In the genomic region with DNA sequence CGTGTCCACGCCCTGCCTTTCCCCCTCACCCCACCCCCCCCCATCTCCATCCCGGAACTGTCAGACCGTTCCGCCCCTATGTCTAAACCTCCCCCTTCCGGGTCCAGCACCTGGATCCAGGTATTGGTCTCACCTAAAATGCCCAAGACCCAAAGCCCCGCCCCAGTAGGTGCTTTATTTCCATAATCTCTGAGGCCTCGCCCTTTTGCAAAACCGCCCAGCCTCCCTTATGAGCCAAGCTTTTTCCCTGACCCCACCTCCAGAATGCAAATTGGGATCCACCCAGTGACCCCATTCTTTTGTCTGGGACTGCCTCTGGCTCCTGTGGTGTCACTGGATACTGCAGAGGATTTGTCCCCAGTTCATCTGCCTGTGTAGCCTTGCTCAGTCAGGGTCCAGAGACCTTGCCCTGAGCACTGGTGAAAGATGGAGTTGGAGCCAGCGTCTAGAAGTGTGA, we compare ENCODE assay signal across 8 mouse cellular contexts. TPM values are rescaled to one million over a fixed set of nuclear protein-coding genes. Genes with fewer than 3 reads are reported as not detected.
A peak's percentile ranks its signal among the peaks of the same experiment; 100 is the strongest.
DNase-seq lines count a peak whose midpoint lies in the region; ATAC-seq and TF ChIP-seq lines count a peak whose summit lies in the region.

A gene (minus strand): TSS at position 430 of the 457 bp plus-strand sequence.

- no peak for TF ChIP-seq CTCF in spleen, adult 2 months (IDR thresholded peaks at IDR 0.05; ENCODE audit: extremely low read depth, insufficient read depth, insufficient read length, insufficient replicate concordance)

- no peaks in the 10 kb centered on the region for H3K36me3 ChIP-seq in spleen, adult 2 months (ENCODE audit: control insufficient read depth, insufficient read depth, low read length)

- H3K27me3 ChIP-seq in spleen, adult 2 months (ENCODE audit: control insufficient read depth, insufficient read depth, low read length) = no peaks in the 10 kb centered on the region

- H3K4me1 ChIP-seq in spleen, adult 2 months (ENCODE audit: control insufficient read depth, insufficient read depth, insufficient read length) = peaks cover 4% of the 10 kb centered on the region; the same call in 1 of the 2 replicates

- DNase-seq in spleen, adult 2 months (ENCODE audit: low read depth in 1 of 2, low spot score in 2 of 2) = no peak
- DNase-seq in spleen, adult 12 weeks (ENCODE audit: low spot score) = no peak
- peak; percentile 73 for DNase-seq in cerebellum, adult 9-10 months
- DNase-seq in gastrocnemius, postnatal 25 days = peak; percentile 51
- peak in 1 of 2 experiments; percentile 22 for DNase-seq in left cerebral cortex, postnatal 14 days (ENCODE audit: low spot score in 2 of 2)
- peak; percentile 67 for DNase-seq in mesoderm, embryonic 11.5 days (ENCODE audit: low read depth, low spot score)
- DNase-seq in testis, postnatal 10 days (ENCODE audit: low spot score) = peak; percentile 53

- ATAC-seq in inflammation-experienced regulatory T-cells, adult 6 months = peak; percentile 1

- H3K4me3 ChIP-seq in spleen, adult 2 months (ENCODE audit: extremely low read depth, insufficient read depth, insufficient read length) = peak within 1 kb of the TSS; percentile 62

- H3K27ac ChIP-seq in spleen, adult 2 months (ENCODE audit: insufficient read depth, low read length) = no peak within 1 kb of the TSS

- 24% methylated on average over 10 of the region's 10 CpGs for whole genome bisulfite sequencing in spleen, adult 2 months

- intact Hi-C loops in left cerebral cortex, postnatal 14 days (cut with DNase I) = no loop called here

- TF ChIP-seq POLR2A in spleen, adult 2 months (IDR thresholded peaks at IDR 0.05; ENCODE audit: low read depth, low read length) = no peak

RNA-seq across cellular contexts. Expression of the gene that starts here (rescaled TPM):
- polyA plus RNA-seq in spleen, adult 2 months (2012; rRNA removed) = 7.4 and 8.4 TPM in 2 replicates
- 1 to 10 TPM; 1.4 to 4.0 TPM for total RNA-seq in gastrocnemius, postnatal 25 days (2021)
- 1 to 10 TPM; 7.9 to 9.8 (median 9.6) TPM for polyA plus RNA-seq in inflammation-experienced regulatory T-cells, adult 6 months (2017; shearing (Covaris generic))
- total RNA-seq in left cerebral cortex, postnatal 14 days (2021) = 10 to 100 TPM; 13.1 to 13.6 TPM

Comparison
In these comparisons a context has a peak if more than half of its experiments do, and no peak if none do; other contexts are left out.
1. DNase-seq: peak in cerebellum, adult 9-10 months (single experiment), gastrocnemius, postnatal 25 days (single experiment), mesoderm, embryonic 11.5 days (single experiment) and testis, postnatal 10 days (single experiment); none in spleen, adult 2 months (0 of 2) and spleen, adult 12 weeks (single experiment).